Mouse (Mus musculus): ENCODE measurements around the gene Sipa1l2.

Gene Sipa1l2

GRCm38 (mm10) chr8:125419202-125419830, 150.3 kb downstream of the Sipa1l2 start:
- TF ChIP-seq CTCF (conservative IDR thresholded peaks at IDR 0.05; ENCODE audit: low read length) (no peak), NANOG (IDR thresholded peaks at IDR 0.05; ENCODE audit: borderline replicate concordance, low read length) (no peak), POU5F1 (IDR thresholded peaks at IDR 0.05; ENCODE audit: borderline replicate concordance, low read length) (no peak)
- Histone ChIP-seq H3K4me3 (replicated peaks; ENCODE audit: low read length) (no peak overlapping the region), H3K9me3 (ENCODE audit: low read length) (0 out of 2 replicates have a peak, but pooled peaks cover 5% of the 10 kb centered on the region), H3K36me3 (ENCODE audit: insufficient read depth, low read length) (peaks cover 55% of the 10 kb centered on the region), H3K27me3 (ENCODE audit: insufficient read depth, low read length) (no peaks in the 10 kb centered on the region), H3K4me1 (replicated peaks; ENCODE audit: low read depth, low read length) (peaks cover 19% of the 10 kb centered on the region)

GRCm38 (mm10) chr8:125416146-125416545, 153.5 kb downstream of the Sipa1l2 start:
- Histone ChIP-seq H3K36me3 (ENCODE audit: insufficient read depth, low read length) (peaks cover 35% of the 10 kb centered on the region), H3K27me3 (ENCODE audit: insufficient read depth, low read length) (no peaks in the 10 kb centered on the region), H3K4me3 (replicated peaks; ENCODE audit: low read length) (no peak overlapping the region), H3K4me1 (replicated peaks; ENCODE audit: low read depth, low read length) (peaks cover 23% of the 10 kb centered on the region), H3K9me3 (ENCODE audit: low read length) (0 out of 2 replicates have a peak, but pooled peaks cover 5% of the 10 kb centered on the region)
- TF ChIP-seq POU5F1 (IDR thresholded peaks at IDR 0.05; ENCODE audit: borderline replicate concordance, low read length) (no peak), CTCF (conservative IDR thresholded peaks at IDR 0.05; ENCODE audit: low read length) (no peak), NANOG (IDR thresholded peaks at IDR 0.05; ENCODE audit: borderline replicate concordance, low read length) (no peak)

GRCm38 (mm10) chr8:125414651-125415050, 155.0 kb downstream of the Sipa1l2 start:
- peaks cover 30% of the 10 kb centered on the region for H3K36me3 ChIP-seq (ENCODE audit: insufficient read depth, low read length)
- 0 out of 2 replicates have a peak, but pooled peaks cover 5% of the 10 kb centered on the region for H3K9me3 ChIP-seq (ENCODE audit: low read length)
- no peak overlapping the region for H3K4me3 ChIP-seq (replicated peaks; ENCODE audit: low read length)
- H3K4me1 ChIP-seq (replicated peaks; ENCODE audit: low read depth, low read length): peaks cover 23% of the 10 kb centered on the region
- H3K27me3 ChIP-seq (ENCODE audit: insufficient read depth, low read length): no peaks in the 10 kb centered on the region
- TF ChIP-seq POU5F1 (IDR thresholded peaks at IDR 0.05; ENCODE audit: borderline replicate concordance, low read length): no peak
- no peak for TF ChIP-seq NANOG (IDR thresholded peaks at IDR 0.05; ENCODE audit: borderline replicate concordance, low read length)
- TF ChIP-seq CTCF (conservative IDR thresholded peaks at IDR 0.05; ENCODE audit: low read length): no peak

GRCm38 (mm10) chr8:125413001-125413909, 156.4 kb downstream of the Sipa1l2 start:
- H3K27me3 ChIP-seq (ENCODE audit: insufficient read depth, low read length): no peaks in the 10 kb centered on the region
- no peak overlapping the region for H3K4me3 ChIP-seq (replicated peaks; ENCODE audit: low read length)
- peaks cover 27% of the 10 kb centered on the region for H3K4me1 ChIP-seq (replicated peaks; ENCODE audit: low read depth, low read length)
- peaks cover 16% of the 10 kb centered on the region for H3K36me3 ChIP-seq (ENCODE audit: insufficient read depth, low read length)
- H3K9me3 ChIP-seq (ENCODE audit: low read length): 0 out of 2 replicates have a peak, but pooled peaks cover 5% of the 10 kb centered on the region
- TF ChIP-seq POU5F1 (IDR thresholded peaks at IDR 0.05; ENCODE audit: borderline replicate concordance, low read length): no peak
- no peak for TF ChIP-seq CTCF (conservative IDR thresholded peaks at IDR 0.05; ENCODE audit: low read length)
- no peak for TF ChIP-seq NANOG (IDR thresholded peaks at IDR 0.05; ENCODE audit: borderline replicate concordance, low read length)

GRCm38 (mm10) chr8:125410646-125411045, 159.0 kb downstream of the Sipa1l2 start:
- Histone ChIP-seq H3K27me3 (ENCODE audit: insufficient read depth, low read length) (no peaks in the 10 kb centered on the region), H3K36me3 (ENCODE audit: insufficient read depth, low read length) (no peaks in the 10 kb centered on the region), H3K9me3 (ENCODE audit: low read length) (peaks cover 2% of the 10 kb centered on the region; the same call in 1 of the 2 replicates), H3K4me1 (replicated peaks; ENCODE audit: low read depth, low read length) (peaks cover 40% of the 10 kb centered on the region), H3K4me3 (replicated peaks; ENCODE audit: low read length) (no peak overlapping the region)
- TF ChIP-seq POU5F1 (IDR thresholded peaks at IDR 0.05; ENCODE audit: borderline replicate concordance, low read length) (no peak), CTCF (conservative IDR thresholded peaks at IDR 0.05; ENCODE audit: low read length) (no peak), NANOG (IDR thresholded peaks at IDR 0.05; ENCODE audit: borderline replicate concordance, low read length) (no peak)

GRCm38 (mm10) chr8:125407672-125408071, 161.9 kb downstream of the Sipa1l2 start:
- H3K36me3 ChIP-seq (ENCODE audit: insufficient read depth, low read length): no peaks in the 10 kb centered on the region
- no peaks in the 10 kb centered on the region for H3K27me3 ChIP-seq (ENCODE audit: insufficient read depth, low read length)
- peaks cover 3% of the 10 kb centered on the region; the same call in 1 of the 2 replicates for H3K9me3 ChIP-seq (ENCODE audit: low read length)
- peaks cover 26% of the 10 kb centered on the region for H3K4me1 ChIP-seq (replicated peaks; ENCODE audit: low read depth, low read length)
- H3K4me3 ChIP-seq (replicated peaks; ENCODE audit: low read length): no peak overlapping the region
- TF ChIP-seq NANOG (IDR thresholded peaks at IDR 0.05; ENCODE audit: borderline replicate concordance, low read length): no peak

- TF ChIP-seq NANOG (IDR thresholded peaks at IDR 0.05; ENCODE audit: borderline replicate concordance, low read length): no peak
- no peak for TF ChIP-seq POU5F1 (IDR thresholded peaks at IDR 0.05; ENCODE audit: borderline replicate concordance, low read length)
- TF ChIP-seq CTCF (conservative IDR thresholded peaks at IDR 0.05; ENCODE audit: low read length): no peak
Observed at GRCm38 (mm10) chr8:125406453-125406852, 163.2 kb downstream of the Sipa1l2 start.

GRCm38 (mm10) chr8:125401350-125401749, 168.3 kb downstream of the Sipa1l2 start:
- no peaks in the 10 kb centered on the region for H3K27me3 ChIP-seq (ENCODE audit: insufficient read depth, low read length)

More at GRCm38 (mm10) chr8:125406453-125406852, 163.2 kb downstream of the Sipa1l2 start:
- Histone ChIP-seq H3K4me1 (replicated peaks; ENCODE audit: low read depth, low read length) (peaks cover 32% of the 10 kb centered on the region), H3K4me3 (replicated peaks; ENCODE audit: low read length) (no peak overlapping the region), H3K9me3 (ENCODE audit: low read length) (peaks cover 3% of the 10 kb centered on the region; the same call in 1 of the 2 replicates), H3K36me3 (ENCODE audit: insufficient read depth, low read length) (no peaks in the 10 kb centered on the region), H3K27me3 (ENCODE audit: insufficient read depth, low read length) (no peaks in the 10 kb centered on the region)

More at GRCm38 (mm10) chr8:125401350-125401749, 168.3 kb downstream of the Sipa1l2 start:
- no peak for TF ChIP-seq CTCF (conservative IDR thresholded peaks at IDR 0.05; ENCODE audit: low read length)
- no peak for TF ChIP-seq POU5F1 (IDR thresholded peaks at IDR 0.05; ENCODE audit: borderline replicate concordance, low read length)
- no peak for TF ChIP-seq NANOG (IDR thresholded peaks at IDR 0.05; ENCODE audit: borderline replicate concordance, low read length)
- H3K4me1 ChIP-seq (replicated peaks; ENCODE audit: low read depth, low read length): peaks cover 26% of the 10 kb centered on the region
- H3K9me3 ChIP-seq (ENCODE audit: low read length): peaks cover 9% of the 10 kb centered on the region
- H3K36me3 ChIP-seq (ENCODE audit: insufficient read depth, low read length): no peaks in the 10 kb centered on the region
- H3K4me3 ChIP-seq (replicated peaks; ENCODE audit: low read length): no peak overlapping the region
